11 mouse cellular contexts compared by ENCODE assay signal in the genomic region with DNA sequence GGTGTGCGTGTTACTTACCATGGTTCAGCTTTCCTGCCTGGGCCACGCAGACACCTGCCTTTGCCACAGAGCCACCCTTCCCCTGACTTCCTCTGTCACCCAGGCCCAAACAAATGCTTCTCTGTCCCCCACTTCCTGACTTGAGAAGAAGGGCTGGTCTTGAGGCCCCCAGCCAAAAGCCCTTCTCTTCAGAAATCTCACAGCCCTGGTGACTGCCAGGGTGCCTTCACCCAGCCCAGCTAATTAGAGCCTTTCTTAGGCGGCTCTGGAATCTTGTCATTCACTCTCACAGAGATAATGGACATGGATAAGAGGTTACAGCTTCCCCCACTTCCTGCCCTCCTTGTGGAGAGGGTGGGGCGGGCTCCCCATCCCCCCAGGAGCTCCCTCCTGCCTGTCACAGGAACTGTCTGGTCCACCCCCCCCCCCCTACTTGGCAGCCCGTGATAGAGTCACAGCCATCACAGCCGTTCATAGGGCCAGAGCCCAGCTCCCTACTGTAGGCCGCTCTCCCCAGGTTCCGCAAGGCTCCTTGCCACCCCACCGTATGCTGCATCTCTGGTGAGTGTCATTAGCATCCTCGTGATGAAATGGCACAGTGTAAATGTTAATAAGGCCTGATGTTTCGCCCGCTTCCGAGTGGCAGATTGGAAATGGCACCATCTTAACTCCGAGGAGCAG. TPM values are rescaled to one million over a fixed set of nuclear protein-coding genes. Genes with fewer than 3 reads are reported as not detected.
A peak's percentile ranks its signal among the peaks of the same experiment; 100 is the strongest.
DNase-seq lines count a peak whose midpoint lies in the region; ATAC-seq lines count a peak whose summit lies in the region.
"Had no signal": no experiment of that assay in that cellular context is flagged by ENCODE, and none has a peak within 500 bp of the region (broad histone marks: within the 10 kb centered on the region; RNA-seq: fewer than 3 reads in every experiment).

No protein-coding gene starts in this region.

- peak; percentile 74 for ATAC-seq in midbrain, embryonic 13.5 days

- DNase-seq in cerebellum, postnatal 10 days = peak; percentile 71 to 79
- DNase-seq in cerebellum, adult 8-10 months = no peak
- DNase-seq in MN1 (ENCODE audit: low spot score) = peak; percentile 73
- peak; percentile 37 for DNase-seq in heart, postnatal 4 days
- no peak for DNase-seq in right cerebral cortex, postnatal 4 days
- no peak for DNase-seq in right cerebral cortex, postnatal 36 days (ENCODE audit: low spot score in 2 of 2)
- DNase-seq in adrenal gland, adult 18-20 months (ENCODE audit: low spot score in 2 of 2) = no peak

- H3K27me3 ChIP-seq in midbrain, embryonic 13.5 days = no peaks in the 10 kb centered on the region

- H3K27ac ChIP-seq in midbrain, embryonic 13.5 days = peak overlapping the region; percentile 71
- H3K27ac ChIP-seq: macrophage had no signal

- 19% methylated on average over 14 of the region's 14 CpGs for WGBS in midbrain, embryonic 13.5 days

- H3K4me3 ChIP-seq in midbrain, embryonic 13.5 days (replicated peaks) = no peak overlapping the region
- H3K4me3 ChIP-seq: erythroblast, embryonic 14.5 days had no signal

- H3K4me2 ChIP-seq in midbrain, embryonic 13.5 days (replicated peaks) = peak overlapping the region; percentile 26

- peak overlapping the region; percentile 39; the same call in 1 of the 2 replicates for H3K9ac ChIP-seq in midbrain, embryonic 13.5 days (replicated peaks)

- H3K9me3 ChIP-seq in midbrain, embryonic 13.5 days = no peaks in the 10 kb centered on the region

- no peaks in the 10 kb centered on the region for H3K36me3 ChIP-seq in midbrain, embryonic 13.5 days

- H3K4me1 ChIP-seq in midbrain, embryonic 13.5 days (replicated peaks) = peaks cover 79% of the 10 kb centered on the region

RNA-seq across cellular contexts. Expression of gene Nat9, which starts 39.3 kb away (rescaled TPM):
- 10 to 100 TPM; 11.9 to 12.0 TPM for total RNA-seq in heart, postnatal 4 days (2021)
- 20.9 and 23.7 TPM in 2 replicates for polyA plus RNA-seq in midbrain, embryonic 13.5 days (2015; fragmentation: Nextera tagmentation; extraction: Ambion mirVana)
- 10 to 100 TPM; 26.2 to 27.6 TPM for total RNA-seq in adrenal gland, adult 18-20 months (2021)

RNA-seq across cellular contexts. Expression of gene Tmem104, which starts 39.7 kb away (rescaled TPM):
- 1 to 10 TPM; 5.2 to 9.3 TPM for total RNA-seq in heart, postnatal 4 days (2021)
- polyA plus RNA-seq in midbrain, embryonic 13.5 days (2015; fragmentation: Nextera tagmentation; extraction: Ambion mirVana) = 10.3 and 10.7 TPM in 2 replicates
- total RNA-seq in adrenal gland, adult 18-20 months (2021) = 10 to 100 TPM; 20.3 to 20.7 TPM

RNA-seq across cellular contexts. Expression of gene Grin2c, which starts 40.1 kb away (rescaled TPM):
- total RNA-seq in heart, postnatal 4 days (2021) = under 1 TPM; 0.12 to 0.18 TPM
- 0.06 and 0.12 TPM in 2 replicates for polyA plus RNA-seq in midbrain, embryonic 13.5 days (2015; fragmentation: Nextera tagmentation; extraction: Ambion mirVana)
- total RNA-seq in adrenal gland, adult 18-20 months (2021) = 10 to 100 TPM in 1 of 2 experiments, 1 to 10 TPM in 1; 2.2 to 10.6 TPM
- polyA plus RNA-seq: C2C12, macrophage had no signal

RNA-seq across cellular contexts. Expression of gene Fdxr, which starts 49.9 kb away (rescaled TPM):
- 1 to 10 TPM; 7.5 to 9.5 TPM for total RNA-seq in heart, postnatal 4 days (2021)
- 19.3 and 24.1 TPM in 2 replicates for polyA plus RNA-seq in midbrain, embryonic 13.5 days (2015; fragmentation: Nextera tagmentation; extraction: Ambion mirVana)
- 1,000 to 10,000 TPM; 1,063 to 1,343 TPM for total RNA-seq in adrenal gland, adult 18-20 months (2021)

Comparison
In these comparisons a context has a peak if more than half of its experiments do, and no peak if none do; other contexts are left out.
1. DNase-seq: peak in cerebellum, postnatal 10 days (2 of 2), MN1 (single experiment) and heart, postnatal 4 days (single experiment); none in cerebellum, adult 8-10 months (single experiment), right cerebral cortex, postnatal 4 days (single experiment), right cerebral cortex, postnatal 36 days (0 of 2) and adrenal gland, adult 18-20 months (0 of 2).